Mouse (Mus musculus): ENCODE measurements around the gene Tjp1. TPM values are rescaled to one million over a fixed set of nuclear protein-coding genes. Genes with fewer than 3 reads are reported as not detected.
A peak's percentile ranks its signal among the peaks of the same experiment; 100 is the strongest.

Tjp1 gene
- total and polyA plus RNA-seq, 2 experiments from 2014 or later: 15.0 to 33.9 TPM

DNA sequence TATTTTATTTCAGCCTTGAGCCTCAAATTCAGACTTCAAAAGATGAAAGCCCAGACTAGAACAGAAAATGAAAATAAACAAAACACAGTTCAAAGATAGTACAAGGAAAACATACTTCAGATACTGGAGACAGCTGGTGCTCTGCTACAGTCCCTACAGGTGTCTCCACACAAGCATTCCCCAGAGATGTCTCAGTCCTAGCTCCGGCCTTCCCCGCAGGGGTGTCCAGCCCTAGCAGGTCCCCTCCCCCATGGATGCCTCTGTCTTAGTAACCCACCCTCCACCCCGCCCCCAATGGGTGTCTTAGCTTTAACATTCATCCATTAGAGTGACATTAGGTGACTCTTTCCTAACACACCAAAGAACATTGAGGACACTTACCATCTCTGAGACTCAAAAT is 108.6 kb downstream of the Tjp1 start:
- H3K4me3 ChIP-seq (ENCODE audit: low read depth, low read length): no peak overlapping the region
- H3K27ac ChIP-seq (ENCODE audit: low read depth): no peak overlapping the region
- H3K4me2 ChIP-seq (ENCODE audit: low read depth, low read length): no peak overlapping the region
- no peak for ATAC-seq (ENCODE audit: insufficient read depth, low read depth)
- H3K4me1 ChIP-seq (ENCODE audit: control insufficient read depth, insufficient read depth): peaks cover 31% of the 10 kb centered on the region
- no peaks in the 10 kb centered on the region for H3K36me3 ChIP-seq (replicated peaks; ENCODE audit: control insufficient read depth, insufficient read depth, low read length)
- DNase-seq (ENCODE audit: low spot score): no peak
- no peak for TF ChIP-seq CTCF (IDR thresholded peaks at IDR 0.05; ENCODE audit: low read depth)
- TF ChIP-seq EP300 (IDR thresholded peaks at IDR 0.05; ENCODE audit: low read depth): no peak
- no peaks in the 10 kb centered on the region for H3K9me3 ChIP-seq (replicated peaks; ENCODE audit: control insufficient read depth, low read length)
- WGBS: 61% methylated on average over 3 of the region's 3 CpGs
- no peaks in the 10 kb centered on the region for H3K27me3 ChIP-seq (ENCODE audit: control insufficient read depth, insufficient read depth, low read length)
- H3K9ac ChIP-seq (replicated peaks; ENCODE audit: low read depth, low read length): no peak overlapping the region

DNA sequence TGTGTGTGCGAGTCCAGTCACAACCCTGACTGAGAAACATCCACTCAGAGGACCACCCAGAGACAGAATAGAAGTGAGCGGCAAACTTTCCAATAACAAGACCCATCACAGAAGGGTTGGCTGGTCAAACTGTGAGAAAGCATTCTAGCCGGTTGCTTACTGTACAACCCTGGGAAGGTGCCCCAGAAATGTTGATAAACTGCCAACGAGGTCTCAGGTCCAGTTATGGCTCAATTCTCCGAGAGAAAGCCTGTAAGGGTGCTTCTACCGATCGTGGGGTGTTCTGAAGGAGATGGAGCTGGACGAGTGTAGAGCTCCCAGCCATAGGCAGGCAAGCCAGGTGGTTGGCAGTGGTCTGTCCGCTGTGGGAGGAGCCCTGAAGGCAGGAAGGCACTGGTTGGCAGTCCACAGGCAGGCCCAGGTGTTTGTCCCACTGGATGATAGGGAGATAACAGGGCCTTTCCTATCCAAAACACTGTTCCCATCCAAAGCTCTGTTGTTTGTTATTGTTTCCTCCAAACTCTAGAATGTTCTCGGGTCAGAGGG is 109.1 kb downstream of the Tjp1 start:
- DNase-seq (ENCODE audit: low spot score) (no peak), ATAC-seq (ENCODE audit: insufficient read depth, low read depth) (no peak)
- Histone ChIP-seq H3K4me1 (ENCODE audit: control insufficient read depth, insufficient read depth) (peaks cover 34% of the 10 kb centered on the region), H3K27ac (ENCODE audit: low read depth) (0 out of 2 replicates have a peak overlapping the region, but pooled peaks have one; percentile 70), H3K4me3 (ENCODE audit: low read depth, low read length) (no peak overlapping the region), H3K9me3 (replicated peaks; ENCODE audit: control insufficient read depth, low read length) (no peaks in the 10 kb centered on the region), H3K4me2 (ENCODE audit: low read depth, low read length) (no peak overlapping the region), H3K9ac (replicated peaks; ENCODE audit: low read depth, low read length) (no peak overlapping the region), H3K36me3 (replicated peaks; ENCODE audit: control insufficient read depth, insufficient read depth, low read length) (no peaks in the 10 kb centered on the region), H3K27me3 (ENCODE audit: control insufficient read depth, insufficient read depth, low read length) (no peaks in the 10 kb centered on the region)
- 67% methylated on average over 10 of the region's 10 CpGs for WGBS
- TF ChIP-seq CTCF (IDR thresholded peaks at IDR 0.05; ENCODE audit: low read depth): no peak
- TF ChIP-seq EP300 (IDR thresholded peaks at IDR 0.05; ENCODE audit: low read depth): no peak

DNA sequence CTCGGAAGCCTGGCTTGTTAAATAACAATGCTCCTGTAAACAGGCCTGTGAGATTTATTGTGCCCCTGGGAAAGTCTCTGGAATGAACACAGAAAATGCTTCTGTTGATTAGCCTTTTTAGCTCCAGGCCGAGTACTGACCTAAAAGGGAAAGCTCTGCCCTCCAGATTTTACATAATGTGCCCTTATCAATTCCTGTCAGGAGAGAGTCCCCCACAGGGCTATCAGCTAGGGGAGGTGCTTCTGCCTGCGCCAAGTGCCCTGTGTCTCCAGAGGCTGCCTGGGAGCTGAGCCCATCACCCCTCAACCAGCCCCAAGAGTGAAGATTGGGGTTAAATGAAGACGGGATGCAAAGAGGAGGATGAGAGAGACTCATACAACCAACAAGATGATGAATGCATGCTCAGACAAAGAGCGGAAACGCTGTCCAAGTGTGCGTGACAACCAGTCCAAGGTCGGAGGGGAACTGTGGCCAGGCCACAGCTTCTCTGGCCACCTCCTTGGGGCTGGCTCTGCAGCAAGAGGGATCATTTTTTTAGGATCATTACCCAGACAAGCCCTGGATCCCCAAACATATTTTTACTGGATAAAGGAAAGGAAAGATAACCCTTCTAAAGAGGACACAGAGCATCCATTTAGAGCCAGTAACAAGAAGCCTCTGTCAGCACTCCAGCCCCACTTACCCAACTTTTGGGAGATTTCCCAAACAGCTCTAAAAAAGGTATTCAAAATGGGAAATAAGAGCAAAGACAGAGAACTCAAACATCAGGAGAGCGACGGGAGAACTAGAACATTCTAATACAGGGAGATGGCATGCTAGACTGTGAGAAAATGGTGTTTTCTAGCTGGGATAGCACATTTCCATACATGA is 110.1 kb downstream of the Tjp1 start:
- H3K4me1 ChIP-seq (ENCODE audit: control insufficient read depth, insufficient read depth): peaks cover 36% of the 10 kb centered on the region
- H3K27ac ChIP-seq (ENCODE audit: low read depth): peak overlapping the region; percentile 70
- no peaks in the 10 kb centered on the region for H3K9me3 ChIP-seq (replicated peaks; ENCODE audit: control insufficient read depth, low read length)
- H3K27me3 ChIP-seq (ENCODE audit: control insufficient read depth, insufficient read depth, low read length): no peaks in the 10 kb centered on the region
- no peak for TF ChIP-seq EP300 (IDR thresholded peaks at IDR 0.05; ENCODE audit: low read depth)
- TF ChIP-seq CTCF (IDR thresholded peaks at IDR 0.05; ENCODE audit: low read depth): no peak
- 22% methylated on average over 10 of the region's 10 CpGs for WGBS
- no peaks in the 10 kb centered on the region for H3K36me3 ChIP-seq (replicated peaks; ENCODE audit: control insufficient read depth, insufficient read depth, low read length)
- DNase-seq (ENCODE audit: low spot score): no peak
- ATAC-seq (ENCODE audit: insufficient read depth, low read depth): no peak; the same call in 1 of the 2 replicates
- H3K4me3 ChIP-seq (ENCODE audit: low read depth, low read length): no peak overlapping the region
- H3K9ac ChIP-seq (replicated peaks; ENCODE audit: low read depth, low read length): no peak overlapping the region
- H3K4me2 ChIP-seq (ENCODE audit: low read depth, low read length): peak overlapping the region; percentile 14; the same call in 1 of the 2 replicates

DNA sequence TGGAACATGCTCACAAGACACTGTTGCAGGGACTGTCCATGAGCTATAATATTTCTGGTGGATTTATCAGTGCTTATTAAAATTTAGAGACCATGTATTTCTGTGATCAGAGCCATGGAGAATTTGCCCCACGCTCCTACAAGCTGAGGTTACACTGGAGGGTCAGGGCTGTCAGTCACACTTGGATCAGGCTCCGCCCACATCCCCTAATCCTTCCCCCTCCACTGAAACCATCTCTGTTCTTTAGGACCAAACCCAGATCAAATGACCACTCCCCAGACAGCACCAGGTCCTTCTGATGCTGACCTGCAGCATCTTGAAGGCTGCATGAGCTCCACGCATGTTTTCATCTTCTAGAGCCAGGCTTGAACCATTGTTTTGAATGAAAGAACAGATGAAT is 111.1 kb downstream of the Tjp1 start:
- peak overlapping the region; percentile 70; the same call in 1 of the 2 replicates for H3K27ac ChIP-seq (ENCODE audit: low read depth)
- WGBS: 80% methylated on average over 3 of the region's 3 CpGs

DNA sequence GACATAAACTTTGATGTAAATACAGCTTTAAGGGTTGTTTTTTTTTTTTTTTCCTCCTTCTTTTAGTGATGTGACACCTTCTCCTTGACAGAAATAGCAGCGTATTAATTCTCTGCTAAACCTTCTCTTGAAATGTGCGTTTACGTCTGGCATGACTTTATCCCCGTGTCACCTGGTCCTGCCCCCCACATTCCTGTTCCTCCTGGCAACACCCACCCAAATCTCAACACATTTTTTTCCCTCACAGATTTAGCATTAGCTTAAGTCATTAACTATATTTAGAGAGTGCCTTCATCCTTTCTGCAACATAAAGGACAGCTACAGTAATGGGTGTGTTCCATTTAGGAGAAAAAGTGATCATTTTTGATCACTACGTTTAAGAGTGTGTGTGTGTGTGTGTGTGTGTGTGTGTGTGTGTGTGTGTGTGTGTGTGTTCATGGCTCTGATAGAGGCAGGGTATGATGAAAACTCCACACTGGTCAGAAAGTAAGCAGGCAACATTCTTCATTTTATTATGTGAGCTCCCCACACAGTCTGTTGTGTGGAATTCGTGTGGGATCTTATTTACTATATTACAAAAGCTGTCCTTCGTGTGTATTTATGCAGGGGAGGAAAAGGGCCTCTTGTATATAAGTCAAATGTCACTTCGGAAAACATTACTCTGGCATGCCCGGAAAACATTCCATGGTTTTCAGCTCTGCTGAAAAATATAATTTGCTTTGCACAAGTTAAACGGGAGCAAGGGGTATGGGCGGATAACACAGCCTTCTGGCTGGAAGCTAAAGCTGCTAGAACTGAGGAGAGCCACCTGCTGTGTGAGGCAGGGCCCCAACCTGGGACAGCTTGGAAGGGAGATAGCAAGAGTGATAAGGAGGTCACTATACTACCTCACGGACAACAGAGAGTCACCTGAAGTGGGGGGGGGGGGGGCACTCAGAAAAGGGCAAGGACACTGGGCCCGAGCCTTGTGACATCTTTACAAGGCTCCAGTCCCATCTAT is 113.3 kb downstream of the Tjp1 start:
- peak overlapping the region; percentile 58 for H3K27ac ChIP-seq (ENCODE audit: low read depth)
- no peak overlapping the region for H3K4me3 ChIP-seq (ENCODE audit: low read depth, low read length)
- H3K9ac ChIP-seq (replicated peaks; ENCODE audit: low read depth, low read length): no peak overlapping the region; the same call in 1 of the 2 replicates
- H3K4me1 ChIP-seq (ENCODE audit: control insufficient read depth, insufficient read depth): peaks cover 34% of the 10 kb centered on the region
- TF ChIP-seq CTCF (IDR thresholded peaks at IDR 0.05; ENCODE audit: low read depth) (no peak; the same call in 1 of the 2 replicates), EP300 (IDR thresholded peaks at IDR 0.05; ENCODE audit: low read depth) (no peak)
- no peaks in the 10 kb centered on the region for H3K36me3 ChIP-seq (replicated peaks; ENCODE audit: control insufficient read depth, insufficient read depth, low read length)
- peak; percentile 79 for ATAC-seq (ENCODE audit: insufficient read depth, low read depth)
- no peaks in the 10 kb centered on the region for H3K27me3 ChIP-seq (ENCODE audit: control insufficient read depth, insufficient read depth, low read length)
- peak; percentile 70 for DNase-seq (ENCODE audit: low spot score)
- 27% methylated on average over 13 of the region's 13 CpGs for WGBS
- H3K9me3 ChIP-seq (replicated peaks; ENCODE audit: control insufficient read depth, low read length): no peaks in the 10 kb centered on the region
- H3K4me2 ChIP-seq (ENCODE audit: low read depth, low read length): peak overlapping the region; percentile 18; the same call in 1 of the 2 replicates

More for the DNA sequence above, 111.1 kb downstream of the Tjp1 start:
- H3K4me3 ChIP-seq (ENCODE audit: low read depth, low read length): no peak overlapping the region
- ATAC-seq (ENCODE audit: insufficient read depth, low read depth) (no peak), DNase-seq (ENCODE audit: low spot score) (no peak)
- H3K9ac ChIP-seq (replicated peaks; ENCODE audit: low read depth, low read length): no peak overlapping the region
- H3K36me3 ChIP-seq (replicated peaks; ENCODE audit: control insufficient read depth, insufficient read depth, low read length): no peaks in the 10 kb centered on the region
- H3K4me1 ChIP-seq (ENCODE audit: control insufficient read depth, insufficient read depth): peaks cover 36% of the 10 kb centered on the region
- TF ChIP-seq EP300 (IDR thresholded peaks at IDR 0.05; ENCODE audit: low read depth): no peak
- TF ChIP-seq CTCF (IDR thresholded peaks at IDR 0.05; ENCODE audit: low read depth): no peak
- no peaks in the 10 kb centered on the region for H3K9me3 ChIP-seq (replicated peaks; ENCODE audit: control insufficient read depth, low read length)
- H3K4me2 ChIP-seq (ENCODE audit: low read depth, low read length): no peak overlapping the region
- H3K27me3 ChIP-seq (ENCODE audit: control insufficient read depth, insufficient read depth, low read length): no peaks in the 10 kb centered on the region
